Mouse (Mus musculus): Measurements from ENCODE around the gene Tedc2.

Tedc2 gene

DNA sequence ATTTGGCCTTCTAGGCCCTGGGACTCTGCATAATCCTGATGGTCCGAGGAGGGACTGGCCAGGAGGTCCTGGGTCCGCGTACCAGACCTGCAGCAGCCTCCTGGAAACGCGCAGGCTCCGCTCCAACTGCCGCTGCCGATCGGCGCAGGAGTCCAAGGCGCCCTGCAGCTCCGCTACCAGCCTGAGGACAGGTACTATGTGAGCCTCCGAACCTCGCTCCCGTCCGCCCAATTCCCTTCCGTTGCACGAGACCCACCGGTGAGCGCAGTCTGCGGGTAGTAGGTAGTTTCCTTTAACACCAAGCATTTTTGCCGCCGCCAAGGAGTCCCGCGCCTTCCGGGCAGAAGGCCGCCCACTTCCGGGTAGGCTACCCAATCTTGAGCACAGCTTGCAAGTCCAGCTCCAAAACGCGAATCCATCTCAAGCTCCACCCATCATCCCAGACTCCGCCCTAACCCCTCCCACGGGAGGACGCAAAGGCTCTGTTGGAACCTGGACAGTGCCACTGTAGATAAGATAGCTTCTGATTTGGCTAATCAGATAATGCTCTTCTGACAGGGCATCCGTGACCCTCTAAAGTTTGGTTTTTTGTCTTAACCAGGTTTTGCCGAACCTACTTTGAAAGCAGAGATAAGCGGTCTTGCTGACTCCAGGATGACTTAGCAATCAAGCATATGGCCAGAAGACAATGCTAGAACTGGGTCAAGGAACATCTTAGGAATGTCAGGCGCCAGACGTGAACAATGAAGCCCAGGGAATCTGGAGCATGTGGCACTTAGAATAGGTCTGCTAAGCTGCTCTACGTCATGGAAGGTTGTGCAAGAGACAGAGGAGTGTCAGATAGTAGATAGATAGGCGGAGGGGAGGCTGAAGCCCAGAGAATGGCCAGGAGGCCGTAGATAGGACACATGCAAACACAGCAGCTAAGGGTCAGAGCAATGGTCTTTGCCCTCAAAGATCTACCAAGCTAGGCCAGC lies at the start of gene Tedc2:
Tedc2 (minus strand) TSS at position 417 of the 977 bp plus-strand sequence.
- peak; percentile 92 for DNase-seq (ENCODE audit: low read depth, low spot score)

- DNase-seq (ENCODE audit: low read depth, low spot score), result no peak
These were observed 46.5 kb upstream of the Tedc2 start for GRCm38 (mm10) chr17:24267133-24267532.

- no peak for DNase-seq (ENCODE audit: low read depth, low spot score)
These were observed 44.1 kb upstream of the Tedc2 start for GRCm38 (mm10) chr17:24264766-24265165.

DNA sequence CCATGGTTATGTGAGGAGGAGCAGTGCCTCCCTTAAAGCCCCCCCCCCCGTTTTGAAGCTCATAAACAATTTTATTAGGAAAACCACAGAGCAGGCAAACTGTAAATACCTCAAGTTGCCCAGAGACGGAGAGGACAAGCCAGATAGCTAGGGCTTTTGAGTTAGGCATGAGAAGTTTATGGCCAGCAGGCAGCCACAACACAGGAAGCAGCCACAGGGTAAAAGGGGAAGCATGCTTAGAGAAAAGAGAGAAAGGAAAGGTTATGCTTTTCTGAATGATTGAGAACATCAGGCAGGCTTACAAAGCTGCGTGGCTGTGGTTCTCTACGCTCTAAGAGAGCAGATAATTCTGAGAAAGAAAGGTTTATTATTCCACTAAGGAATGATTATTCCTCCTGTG lies 39.9 kb upstream of the Tedc2 start:
- no peak for DNase-seq (ENCODE audit: low read depth, low spot score)

- no peak for DNase-seq (ENCODE audit: low read depth, low spot score)
These were observed 39.1 kb upstream of the Tedc2 start for GRCm38 (mm10) chr17:24259702-24260101.

- no peak for DNase-seq (ENCODE audit: low read depth, low spot score)
These were observed 38.3 kb upstream of the Tedc2 start for GRCm38 (mm10) chr17:24258981-24259380.

GRCm38 (mm10) chr17:24252329-24252728 lies 31.7 kb upstream of the Tedc2 start:
- DNase-seq (ENCODE audit: low read depth, low spot score), result no peak

GRCm38 (mm10) chr17:24251320-24252069 lies 30.8 kb upstream of the Tedc2 start, which contains the start of gene Ccnf:
Gene Ccnf, minus strand, starts transcription at chr17:24251484.
- peak; percentile 98 for DNase-seq (ENCODE audit: low read depth, low spot score)

DNA sequence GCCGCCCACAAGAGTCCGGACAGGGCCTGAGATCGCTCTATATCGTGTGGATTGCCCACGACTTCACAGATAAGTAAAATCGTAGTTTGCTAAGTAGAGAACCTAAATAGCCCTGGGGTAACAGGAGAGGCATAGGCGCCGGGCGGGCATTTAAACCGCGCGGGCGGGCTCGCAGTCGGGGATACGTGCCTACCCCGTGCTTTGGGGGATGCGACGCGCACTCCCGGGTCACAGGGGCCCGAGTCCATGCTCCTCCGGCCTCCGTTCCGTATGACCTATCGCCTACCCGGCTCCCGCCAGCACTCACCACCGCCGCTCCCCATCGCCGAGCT lies 30.3 kb upstream of the Tedc2 start:
- no peak for DNase-seq (ENCODE audit: low read depth, low spot score)

GRCm38 (mm10) chr17:24248641-24249040 lies 28.0 kb upstream of the Tedc2 start:
- DNase-seq (ENCODE audit: low read depth, low spot score), result no peak

DNA sequence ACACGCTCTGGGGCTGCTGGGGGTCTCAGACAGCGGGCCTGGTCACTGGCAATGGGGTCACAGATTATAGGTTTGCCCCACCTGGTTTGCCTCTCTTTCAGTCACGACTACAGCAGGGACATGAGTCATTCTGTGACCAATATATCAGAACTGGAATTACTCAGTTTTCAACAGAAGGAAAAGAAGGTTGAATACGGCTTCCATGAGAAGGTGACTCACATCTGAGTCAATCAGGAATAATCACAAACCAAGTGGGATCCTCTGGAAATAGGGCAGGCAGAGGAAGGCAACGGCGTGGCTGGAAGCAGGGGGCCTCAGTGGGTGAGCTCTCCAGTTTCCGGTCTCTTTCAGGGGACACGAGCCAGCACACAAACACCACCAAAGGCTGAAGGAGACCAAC lies 23.4 kb upstream of the Tedc2 start:
- DNase-seq (ENCODE audit: low read depth, low spot score), result no peak

GRCm38 (mm10) chr17:24243311-24243969 lies 22.8 kb upstream of the Tedc2 start:
- DNase-seq (ENCODE audit: low read depth, low spot score), result no peak

DNA sequence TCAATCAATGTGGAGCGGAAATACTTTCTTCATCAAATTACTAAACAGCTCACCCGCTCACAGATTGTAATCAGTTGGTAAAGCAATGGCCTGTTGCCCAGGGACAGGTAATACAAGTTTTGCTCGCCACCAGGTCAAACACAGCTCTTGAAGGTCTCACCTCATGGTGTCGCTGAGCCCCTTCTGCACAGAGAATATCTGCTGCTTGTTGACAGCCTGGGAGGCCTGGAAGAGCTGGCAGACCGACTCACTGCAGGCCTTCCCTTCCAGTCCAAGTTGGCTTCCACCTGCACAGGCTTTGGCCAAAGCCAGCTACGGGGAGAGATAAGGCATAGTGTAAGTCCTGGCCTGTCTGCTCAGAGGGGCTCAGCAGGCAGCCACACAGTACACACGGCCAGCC lies 16.3 kb upstream of the Tedc2 start:
- DNase-seq (ENCODE audit: low read depth, low spot score), result no peak

DNA sequence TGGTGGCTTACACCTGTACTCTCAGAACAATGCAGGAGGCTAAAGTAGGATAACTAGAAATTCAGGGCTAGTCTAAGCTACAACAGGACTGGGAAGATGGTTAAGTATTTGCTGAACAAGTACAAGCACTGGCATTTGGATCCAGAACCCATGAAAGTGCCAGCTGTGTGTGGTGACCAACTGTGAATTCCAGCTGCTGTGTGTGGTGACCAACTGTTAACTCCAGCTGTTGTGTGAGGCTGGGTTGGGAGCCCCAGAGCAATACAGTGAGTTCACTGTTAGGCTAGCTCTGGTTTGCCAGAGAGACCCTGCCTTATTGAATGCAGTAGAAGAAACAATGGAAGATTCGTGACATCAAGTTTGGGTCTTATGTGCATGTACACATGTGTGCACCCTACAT lies 15.8 kb upstream of the Tedc2 start:
- no peak for DNase-seq (ENCODE audit: low read depth, low spot score)

GRCm38 (mm10) chr17:24227941-24228340 lies 7.3 kb upstream of the Tedc2 start:
- no peak for DNase-seq (ENCODE audit: low read depth, low spot score)

GRCm38 (mm10) chr17:24226721-24227120 lies 6.1 kb upstream of the Tedc2 start:
- DNase-seq (ENCODE audit: low read depth, low spot score), result no peak

- DNase-seq (ENCODE audit: low read depth, low spot score), result no peak
These were observed 5.2 kb upstream of the Tedc2 start for GRCm38 (mm10) chr17:24225851-24226250.

- DNase-seq (ENCODE audit: low read depth, low spot score), result no peak
These were observed 4.1 kb upstream of the Tedc2 start for GRCm38 (mm10) chr17:24224741-24225140.

DNA sequence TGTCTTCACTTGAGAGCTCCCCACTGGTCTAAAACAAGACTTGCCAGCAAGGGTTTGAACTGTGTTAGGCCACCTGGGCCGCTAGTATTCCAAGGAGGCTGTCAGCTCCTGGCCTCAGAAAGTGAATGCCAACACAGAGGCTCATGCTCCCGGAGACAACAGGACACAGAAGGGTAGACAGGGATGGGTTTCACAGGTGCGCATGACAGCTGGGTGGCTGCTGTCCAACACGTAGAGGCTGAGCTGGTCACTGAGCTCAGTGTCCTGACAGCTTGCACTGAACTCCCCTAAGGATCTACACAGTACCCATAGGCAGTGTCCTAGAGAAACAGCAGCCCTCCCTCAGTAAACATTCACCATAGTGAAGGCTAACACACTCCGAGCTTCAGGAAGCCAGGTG lies 2.9 kb upstream of the Tedc2 start:
- DNase-seq (ENCODE audit: low read depth, low spot score), result no peak

DNA sequence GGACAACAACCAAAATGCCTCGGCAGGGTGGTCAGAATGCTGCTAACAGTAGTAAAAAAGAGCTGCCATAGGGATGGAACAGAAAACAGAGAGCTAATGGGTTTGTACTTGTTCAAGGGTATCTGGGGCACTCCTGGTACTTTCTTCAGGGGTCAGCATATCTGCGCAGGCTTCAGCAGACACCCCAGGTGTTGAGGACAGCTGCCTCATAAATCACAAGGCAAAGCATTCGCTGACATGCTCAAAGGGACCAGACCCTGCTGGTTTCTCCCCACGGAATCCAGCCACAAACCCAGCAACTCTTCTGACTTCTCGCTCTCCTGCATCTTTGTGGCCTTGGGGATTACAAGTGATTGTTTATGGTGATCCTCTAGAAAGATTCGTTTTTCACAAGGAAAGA lies 2.0 kb upstream of the Tedc2 start:
- DNase-seq (ENCODE audit: low read depth, low spot score), result no peak

GRCm38 (mm10) chr17:24216836-24217235 lies 3.8 kb downstream of the Tedc2 start:
- DNase-seq (ENCODE audit: low read depth, low spot score), result no peak

GRCm38 (mm10) chr17:24213186-24213585 lies 7.5 kb downstream of the Tedc2 start:
- no peak for DNase-seq (ENCODE audit: low read depth, low spot score)

Measured in forelimb bud, embryonic 11.5 days (tissue).